Mouse (Mus musculus) cerebellum, adult 11-12 months (tissue): ENCODE measurements at regions not wholly inside any gene's neighbourhood (a gene's known extent, or its start where the extent isn't known, plus 50 kb on each side); places are given as distances from the start of the nearest gene placed in this dataset.

Source experiments
- DNase-seq: peaks from one replicate; pipeline ENCODE4 v3.0.0; 2022

- DNase-seq: no peak
Observed at GRCm38 (mm10) chr10:95124476-95124875, 179.8 kb upstream of the Plxnc1 start.

GRCm38 (mm10) chr10:95120007-95120406 is 175.4 kb upstream of the Plxnc1 start:
- no peak for DNase-seq

- DNase-seq: no peak
Observed at GRCm38 (mm10) chr10:95118786-95119351, 174.2 kb upstream of the Plxnc1 start.

- DNase-seq: no peak
Observed at GRCm38 (mm10) chr10:95117731-95118212, 173.1 kb upstream of the Plxnc1 start.

- DNase-seq: no peak
Observed at GRCm38 (mm10) chr10:95117041-95117730, 172.6 kb upstream of the Plxnc1 start.

GRCm38 (mm10) chr10:95116579-95117011 is 172.0 kb upstream of the Plxnc1 start:
- DNase-seq: no peak

- no peak for DNase-seq
Observed at GRCm38 (mm10) chr10:95112837-95113388, 168.3 kb upstream of the Plxnc1 start.

GRCm38 (mm10) chr10:95112231-95112774 is 167.7 kb upstream of the Plxnc1 start:
- DNase-seq: no peak

- no peak for DNase-seq
Observed at GRCm38 (mm10) chr10:95110786-95111185, 166.2 kb upstream of the Plxnc1 start.

- DNase-seq: no peak
Observed at GRCm38 (mm10) chr10:95109576-95109975, 164.9 kb upstream of the Plxnc1 start.

GRCm38 (mm10) chr10:95107532-95108251 is 163.1 kb upstream of the Plxnc1 start:
- DNase-seq: no peak

GRCm38 (mm10) chr10:95103808-95104207 is 159.2 kb upstream of the Plxnc1 start:
- DNase-seq: no peak

- DNase-seq: no peak
Observed at GRCm38 (mm10) chr10:95102981-95103380, 158.3 kb upstream of the Plxnc1 start.

- no peak for DNase-seq
Observed at GRCm38 (mm10) chr10:95099906-95100305, 155.3 kb upstream of the Plxnc1 start.

GRCm38 (mm10) chr10:95095847-95096246 is 151.2 kb upstream of the Plxnc1 start:
- DNase-seq: no peak

GRCm38 (mm10) chr10:95094771-95095170 is 150.1 kb upstream of the Plxnc1 start:
- no peak for DNase-seq

GRCm38 (mm10) chr10:95093266-95093665 is 148.6 kb upstream of the Plxnc1 start:
- DNase-seq: no peak

GRCm38 (mm10) chr10:95091086-95091485 is 146.5 kb upstream of the Plxnc1 start:
- no peak for DNase-seq

- DNase-seq: no peak
Observed at GRCm38 (mm10) chr10:95090641-95091040, 146.0 kb upstream of the Plxnc1 start.

- no peak for DNase-seq
Observed at GRCm38 (mm10) chr10:95090035-95090434, 145.4 kb upstream of the Plxnc1 start.

GRCm38 (mm10) chr10:95087864-95088570 is 143.4 kb upstream of the Plxnc1 start:
- peak; percentile 39 for DNase-seq

- no peak for DNase-seq
Observed at GRCm38 (mm10) chr10:95086755-95087154, 142.1 kb upstream of the Plxnc1 start.
